Mouse (Mus musculus) CH12.LX (cell line): ENCODE data around the gene Frmd5. TPM values are rescaled to one million over a fixed set of nuclear protein-coding genes. Genes with fewer than 3 reads are reported as not detected.

ENCODE experiments used
- DNase-seq: peaks from one replicate; pipeline ENCODE4 v3.0.0-alpha.2; 2013; ENCODE audit errors: extremely low read depth
- H3K27ac ChIP-seq: 2 replicates; pipeline ENCODE4 v1.5.1; 2012; ENCODE audit warnings: low read depth, mild to moderate bottlenecking, control low read depth, moderate library complexity; ENCODE audit not compliant: insufficient read depth
- H3K27me3 ChIP-seq: replicated peaks from 2 replicates; pipeline ENCODE3; 2012; ENCODE audit warnings: inconsistent platforms
- H3K36me3 ChIP-seq, 2 experiments: replicated peaks in 1 of 2; 2 replicates each; pipeline versions ENCODE3 to v1.6.1; 2012; ENCODE audit warnings: inconsistent platforms in 1 of 2, low read length in 1 of 2, mild to moderate bottlenecking in 1 of 2, mixed read lengths in 1 of 2, moderate library complexity in 1 of 2; ENCODE audit not compliant: control insufficient read depth in 1 of 2, insufficient read depth in 1 of 2
- H3K4me1 ChIP-seq, 2 experiments: 2 replicates each; pipeline ENCODE4 v1.6.1; 2012; ENCODE audit warnings: inconsistent platforms in 1 of 2, moderate library complexity in 1 of 2; ENCODE audit not compliant: insufficient read depth in 2 of 2, control insufficient read depth in 1 of 2
- H3K4me2 ChIP-seq: 2 replicates; pipeline ENCODE4 v1.6.1; 2012; ENCODE audit warnings: low read depth, mild to moderate bottlenecking, control low read depth; ENCODE audit not compliant: poor library complexity, insufficient read depth, severe bottlenecking
- H3K4me3 ChIP-seq, 3 experiments: fragments of 150-350 bp in 1 of 3; sonication (generic) in 1 of 3; replicated peaks in 1 of 3; 2 replicates each; pipeline versions ENCODE3 to v1.5.1; 2011 to 2012; ENCODE audit warnings: low read depth in 2 of 3, low read length in 2 of 3, mild to moderate bottlenecking in 2 of 3, moderate library complexity in 2 of 3, control low read depth in 1 of 3, improper control_type of control experiment in 1 of 3, inconsistent platforms in 1 of 3, mixed read lengths in 1 of 3; ENCODE audit not compliant: poor library complexity in 1 of 3
- H3K79me2 ChIP-seq: replicated peaks from 2 replicates; pipeline ENCODE4 v1.6.1; 2012; ENCODE audit warnings: mild to moderate bottlenecking, moderate library complexity; ENCODE audit not compliant: control insufficient read depth, poor library complexity, insufficient read depth, severe bottlenecking; ENCODE audit errors: extremely low read depth
- H3K9ac ChIP-seq: 2 replicates; pipeline ENCODE4 v1.6.1; 2012; ENCODE audit warnings: low read depth, mild to moderate bottlenecking, control low read depth, moderate library complexity; ENCODE audit not compliant: insufficient read depth
- H3K9me3 ChIP-seq: replicated peaks from 2 replicates; pipeline ENCODE3; 2012; ENCODE audit warnings: low read length, inconsistent platforms, mixed read lengths
- CTCF ChIP-seq, 2 experiments: IDR thresholded peaks in 1 of 2; conservative IDR thresholded peaks in 1 of 2; 2 replicates each; pipeline ENCODE4 v1.5.1; 2011 to 2012; ENCODE audit warnings: low read depth in 2 of 2, low read length in 2 of 2, improper control_type of control experiment in 1 of 2, inconsistent platforms in 1 of 2, mild to moderate bottlenecking in 1 of 2, moderate library complexity in 1 of 2
- GABPA ChIP-seq: IDR thresholded peaks from 2 replicates; pipeline ENCODE4 v1.6.1; 2012; ENCODE audit warnings: low read depth, low read length, improper control_type of control experiment, inconsistent platforms; ENCODE audit not compliant: insufficient replicate concordance
- MAZ ChIP-seq: IDR thresholded peaks from 2 replicates; pipeline ENCODE4 v1.6.1; 2012; ENCODE audit warnings: low read depth, mild to moderate bottlenecking, inconsistent platforms, low read length, improper control_type of control experiment, moderate library complexity
- NRF1 ChIP-seq: IDR thresholded peaks from 2 replicates; pipeline ENCODE4 v1.6.1; 2014; ENCODE audit warnings: low read depth, mild to moderate bottlenecking, inconsistent platforms, low read length, improper control_type of control experiment, moderate library complexity
- POLR2A ChIP-seq: IDR thresholded peaks from 2 replicates; pipeline ENCODE4 v1.6.1; 2011; ENCODE audit warnings: low read depth, mild to moderate bottlenecking, improper control_type of control experiment, low read length
- RAD21 ChIP-seq: IDR thresholded peaks from 2 replicates; pipeline ENCODE4 v1.6.1; 2011; ENCODE audit warnings: low read depth, mild to moderate bottlenecking, low read length, improper control_type of control experiment, moderate library complexity
- SIN3A ChIP-seq: IDR thresholded peaks from 2 replicates; pipeline ENCODE4 v1.6.1; 2012; ENCODE audit warnings: low read length, improper control_type of control experiment, inconsistent platforms
- SMC3 ChIP-seq: IDR thresholded peaks from 2 replicates; pipeline ENCODE4 v1.6.1; 2011; ENCODE audit warnings: low read depth, low read length, improper control_type of control experiment
- USF2 ChIP-seq: conservative IDR thresholded peaks from 2 replicates; pipeline ENCODE4 v1.6.1; 2011; ENCODE audit warnings: low read depth, low read length, improper control_type of control experiment
- ZKSCAN1 ChIP-seq: IDR thresholded peaks from 2 replicates; pipeline ENCODE4 v1.6.1; 2012; ENCODE audit warnings: low read depth, inconsistent platforms, low read length, improper control_type of control experiment, borderline replicate concordance
- dilution Hi-C: fragments of 300-500 bp; cut with MboI; formaldehyde crosslinking; loops from 2 replicates; pipeline ENCODE4 v1.14.3; 2020; ENCODE audit warnings: low sequenced_read_pairs; ENCODE audit not compliant: extremely low pct_unique_long_range_greater_than_20kb, extremely low pct_ligation_motif_present
- in situ Hi-C: fragments of 300-500 bp; cut with MboI; formaldehyde crosslinking; loops from 3 replicates; pipeline ENCODE4 v1.14.3; 2019; ENCODE audit warnings: low sequenced_read_pairs, low pct_ligation_motif_present, low pct_unique_long_range_greater_than_20kb, mixed read lengths
- polyA plus RNA-seq: library from polyadenylated mRNA; unstranded; fragments of >175 nt; gene quantifications from 2 replicates; pipeline ENCODE4 v1.2.1, GENCODE M21; 2012; ENCODE audit warnings: low read depth; ENCODE audit not compliant: insufficient read length
- total RNA-seq, 2 experiments: library from RNA; depleted of rRNA; stranded (reverse); fragments of 300-350 nt in 1 of 2; fragments of >200 nt in 1 of 2; gene quantifications; 2 replicates each; pipeline ENCODE4 v1.2.3; 2012 to 2014

Frmd5 gene
- total and polyA plus RNA-seq, 3 experiments, result 1.9 to 3.5 (median 3.2) TPM

- no peak overlapping the region for H3K4me2 ChIP-seq
Observed at GRCm38 (mm10) chr2:121695436-121695835, 111.5 kb downstream of the Frmd5 start.

GRCm38 (mm10) chr2:121688107-121688506 is 118.8 kb downstream of the Frmd5 start:
- no peaks in the 10 kb centered on the region for H3K9me3 ChIP-seq
- no peaks in the 10 kb centered on the region for H3K79me2 ChIP-seq
- dilution Hi-C loops, result no loop called here
- no peak for DNase-seq
- H3K27me3 ChIP-seq, result no peaks in the 10 kb centered on the region
- in situ Hi-C loops, result no loop called here
- H3K36me3 ChIP-seq, result no peaks in the 10 kb centered on the region
- H3K4me3 ChIP-seq, result no peak overlapping the region
- TF ChIP-seq SIN3A (no peak), RAD21 (no peak)
- H3K27ac ChIP-seq, result no peak overlapping the region
- H3K4me2 ChIP-seq, result no peak overlapping the region
- H3K9ac ChIP-seq, result no peak overlapping the region
- H3K4me1 ChIP-seq, result peaks cover 0 to 13% of the 10 kb centered on the region in 2 experiments; a peak in 2 of 4 replicates

More at GRCm38 (mm10) chr2:121695436-121695835, 111.5 kb downstream of the Frmd5 start:
- H3K27ac ChIP-seq, result no peak overlapping the region
- peaks cover 2 to 5% of the 10 kb centered on the region in 2 experiments for H3K4me1 ChIP-seq
- DNase-seq, result peak; percentile 37
- H3K27me3 ChIP-seq, result no peaks in the 10 kb centered on the region
- no peaks in the 10 kb centered on the region for H3K79me2 ChIP-seq
- in situ Hi-C loops (no loop called here), dilution Hi-C loops (no loop called here)
- H3K36me3 ChIP-seq, result no peaks in the 10 kb centered on the region
- TF ChIP-seq NRF1, result no peak
- TF ChIP-seq SMC3, result peak; percentile 55
- TF ChIP-seq MAZ, result no peak
- no peak for TF ChIP-seq GABPA
- no peak for TF ChIP-seq USF2
- TF ChIP-seq RAD21, result peak; percentile 33
- peak in 1 of 2 experiments; percentile 70; a peak in 2 of 4 replicates for TF ChIP-seq CTCF (conservative IDR thresholded peaks at IDR 0.05 in 1 of 2, IDR thresholded peaks at IDR 0.05 in 1 of 2; ENCODE audit: low read depth in 2 of 2, low read length in 2 of 2)
- TF ChIP-seq POLR2A, result no peak
- no peak overlapping the region for H3K9ac ChIP-seq
- H3K9me3 ChIP-seq, result no peaks in the 10 kb centered on the region
- H3K4me3 ChIP-seq, result no peak overlapping the region

GRCm38 (mm10) chr2:121683606-121684005 is 123.3 kb downstream of the Frmd5 start:
- no peaks in the 10 kb centered on the region for H3K79me2 ChIP-seq
- no peaks in the 10 kb centered on the region for H3K36me3 ChIP-seq
- H3K4me2 ChIP-seq, result no peak overlapping the region
- H3K27ac ChIP-seq, result no peak overlapping the region
- dilution Hi-C loops (no loop called here), in situ Hi-C loops (no loop called here)
- no peaks in the 10 kb centered on the region for H3K9me3 ChIP-seq
- TF ChIP-seq SIN3A (no peak), GABPA (no peak), ZKSCAN1 (no peak)
- TF ChIP-seq, all 38 proteins: peak for 0
- Histone ChIP-seq H3K4me3 (no peak overlapping the region), H3K4me1 (peaks cover 0 to 13% of the 10 kb centered on the region in 2 experiments; a peak in 2 of 4 replicates), H3K27me3 (no peaks in the 10 kb centered on the region), H3K9ac (no peak overlapping the region)
- no peak for DNase-seq
